Mouse (Mus musculus) frontal cortex, postnatal 25 days (tissue): ENCODE data around the gene Hcfc1.

ENCODE experiments used
- DNase-seq, 2 experiments: peaks; one replicate each; pipeline ENCODE4 v3.0.0; 2022; ENCODE audit warnings: low spot score in 2 of 2

Gene Hcfc1

DNA sequence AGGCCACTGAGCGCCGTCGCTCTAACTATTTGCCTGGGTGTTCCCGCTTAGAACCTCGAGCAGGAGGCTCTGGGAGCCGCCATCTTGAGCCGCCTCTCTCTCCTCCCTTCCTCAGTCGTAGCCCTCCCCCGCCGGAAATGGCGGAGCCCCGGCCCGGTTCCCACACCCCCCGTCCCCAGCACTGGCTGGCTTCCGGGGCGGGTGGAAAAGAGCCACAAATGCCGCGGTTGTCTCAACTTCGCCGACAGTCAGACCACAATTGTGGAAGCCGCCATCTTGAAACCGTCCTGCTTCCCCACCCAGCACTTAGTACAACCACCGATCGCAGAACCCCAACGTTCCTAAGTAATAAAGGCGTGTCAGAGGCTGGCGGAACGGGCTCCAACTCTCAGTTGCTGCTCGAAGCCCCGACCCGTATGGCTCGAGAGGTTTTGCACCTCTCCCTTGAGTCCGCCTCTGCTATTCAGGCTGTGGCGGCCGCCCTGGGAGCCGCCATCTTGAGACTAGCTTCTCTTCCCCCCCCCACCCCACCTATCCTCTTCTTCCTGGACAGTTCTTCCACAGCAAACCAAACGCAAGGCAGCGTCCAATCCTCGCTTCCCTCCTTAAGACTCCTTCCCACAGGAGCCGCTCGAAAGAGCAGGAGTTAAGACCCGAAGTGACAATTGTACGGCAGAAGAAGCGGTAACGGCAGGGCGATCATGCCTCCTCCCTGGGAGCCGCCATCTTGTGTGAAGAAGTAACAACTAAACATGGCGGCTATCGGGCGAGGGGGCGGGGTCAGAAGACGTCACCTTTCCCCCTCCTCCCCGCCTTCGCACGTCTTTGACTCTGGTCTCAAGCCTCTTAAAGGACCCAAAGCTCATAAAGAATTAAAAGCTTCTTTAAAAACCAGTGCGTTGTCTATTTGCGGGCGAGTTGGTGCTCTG, at the start of gene Hcfc1:
Hcfc1 (minus strand) TSS at position 110 of the 929 bp plus-strand sequence.
- peak; percentile 59 to 83 for DNase-seq

DNA sequence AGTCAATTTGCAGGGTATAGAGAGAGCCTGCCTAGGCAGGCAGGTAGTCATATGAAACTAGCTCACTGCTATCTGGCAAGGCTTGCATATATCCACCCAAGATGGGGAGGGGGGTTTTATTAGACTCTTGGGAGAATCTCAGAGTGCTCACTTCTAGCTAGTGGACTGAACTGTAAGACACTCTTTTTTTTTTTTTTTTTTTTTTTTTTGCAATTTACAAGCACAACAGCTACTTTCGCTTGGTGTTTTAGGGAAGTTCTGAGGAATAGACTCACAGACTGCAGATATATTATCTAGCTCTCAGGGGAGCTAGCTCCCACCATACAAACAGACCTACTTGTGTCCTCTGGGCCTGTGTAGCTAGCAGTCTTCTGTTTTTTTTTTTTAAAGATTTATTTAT, 48.4 kb upstream of the Hcfc1 start:
- no peak for DNase-seq

DNA sequence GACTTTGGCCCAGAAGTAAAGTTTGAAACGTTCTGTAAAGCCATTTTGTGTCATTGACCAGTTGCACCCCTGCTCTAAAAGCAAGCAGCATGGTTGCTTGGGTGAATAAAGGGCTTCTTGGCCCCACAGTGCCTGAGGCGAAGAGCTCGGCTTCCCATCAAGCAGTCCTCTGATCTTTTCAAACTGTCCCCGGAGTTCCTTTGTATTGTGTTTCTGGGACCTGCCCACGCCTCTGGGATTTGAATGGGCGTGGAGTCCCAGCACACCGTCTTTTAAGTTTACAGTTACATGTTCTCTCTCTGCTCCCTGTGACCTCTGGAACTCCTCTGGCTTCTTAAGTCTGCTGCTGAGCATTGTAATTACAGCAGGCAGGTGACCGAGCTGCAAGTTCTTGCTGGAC, 41.9 kb upstream of the Hcfc1 start:
- no peak for DNase-seq

DNA sequence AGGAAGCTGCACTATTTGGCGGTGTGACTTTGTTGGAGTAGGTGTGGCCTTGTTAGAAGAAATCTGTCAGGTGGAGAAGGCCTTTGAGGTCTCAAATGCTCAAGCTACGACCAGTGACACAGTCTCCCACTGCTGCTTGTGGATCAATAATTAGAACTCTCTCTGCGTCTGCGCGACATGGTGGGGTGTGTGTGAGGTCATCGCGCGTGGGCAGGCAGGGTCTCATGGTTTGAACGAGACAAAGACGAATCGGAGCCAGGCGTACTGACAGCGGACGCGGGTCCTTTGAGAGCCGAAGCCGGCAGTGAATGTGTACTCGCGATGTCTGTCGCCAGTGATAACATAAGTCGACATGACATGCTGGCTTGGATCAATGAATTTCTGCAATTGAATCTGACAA, 40.2 kb upstream of the Hcfc1 start:
- DNase-seq, result no peak

DNA sequence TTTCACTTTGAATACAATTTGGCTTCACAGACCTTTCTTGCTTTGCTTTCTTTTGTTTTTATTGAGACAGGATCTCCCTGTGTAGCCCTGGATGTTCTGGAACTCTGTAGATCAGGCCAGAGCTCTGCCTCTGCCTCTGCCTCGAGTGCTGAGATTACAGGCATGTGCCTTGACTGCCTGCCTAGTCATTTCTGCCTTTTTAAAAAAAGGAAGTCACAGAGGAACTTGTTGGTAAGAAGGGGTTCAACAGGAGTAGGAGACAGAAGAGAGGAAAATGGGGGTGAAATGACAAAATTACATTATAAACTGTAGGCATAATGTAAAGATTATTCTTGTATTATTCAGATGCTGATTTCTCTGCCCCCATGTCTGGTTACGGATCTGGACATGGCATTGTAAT, 37.5 kb upstream of the Hcfc1 start:
- no peak for DNase-seq

DNA sequence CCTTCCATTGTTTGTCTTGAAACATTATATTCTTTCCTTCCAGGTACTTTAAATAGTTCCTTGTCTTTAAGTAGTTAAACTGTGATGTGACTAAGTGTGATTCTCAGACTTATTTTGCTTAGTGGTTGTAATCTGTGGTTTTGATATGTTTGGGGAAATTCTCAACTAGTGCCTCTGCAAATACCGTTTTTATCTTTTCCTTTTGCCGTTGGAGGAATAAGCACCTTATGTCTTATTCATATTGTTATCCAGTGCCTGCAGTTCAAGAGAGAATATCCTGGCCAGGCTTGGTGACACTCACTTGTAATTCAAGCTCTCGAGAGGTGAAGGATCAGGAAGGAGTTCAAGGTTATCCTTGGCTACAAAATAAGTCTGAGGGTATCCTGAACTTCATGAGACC, 34.9 kb upstream of the Hcfc1 start:
- no peak for DNase-seq

DNA sequence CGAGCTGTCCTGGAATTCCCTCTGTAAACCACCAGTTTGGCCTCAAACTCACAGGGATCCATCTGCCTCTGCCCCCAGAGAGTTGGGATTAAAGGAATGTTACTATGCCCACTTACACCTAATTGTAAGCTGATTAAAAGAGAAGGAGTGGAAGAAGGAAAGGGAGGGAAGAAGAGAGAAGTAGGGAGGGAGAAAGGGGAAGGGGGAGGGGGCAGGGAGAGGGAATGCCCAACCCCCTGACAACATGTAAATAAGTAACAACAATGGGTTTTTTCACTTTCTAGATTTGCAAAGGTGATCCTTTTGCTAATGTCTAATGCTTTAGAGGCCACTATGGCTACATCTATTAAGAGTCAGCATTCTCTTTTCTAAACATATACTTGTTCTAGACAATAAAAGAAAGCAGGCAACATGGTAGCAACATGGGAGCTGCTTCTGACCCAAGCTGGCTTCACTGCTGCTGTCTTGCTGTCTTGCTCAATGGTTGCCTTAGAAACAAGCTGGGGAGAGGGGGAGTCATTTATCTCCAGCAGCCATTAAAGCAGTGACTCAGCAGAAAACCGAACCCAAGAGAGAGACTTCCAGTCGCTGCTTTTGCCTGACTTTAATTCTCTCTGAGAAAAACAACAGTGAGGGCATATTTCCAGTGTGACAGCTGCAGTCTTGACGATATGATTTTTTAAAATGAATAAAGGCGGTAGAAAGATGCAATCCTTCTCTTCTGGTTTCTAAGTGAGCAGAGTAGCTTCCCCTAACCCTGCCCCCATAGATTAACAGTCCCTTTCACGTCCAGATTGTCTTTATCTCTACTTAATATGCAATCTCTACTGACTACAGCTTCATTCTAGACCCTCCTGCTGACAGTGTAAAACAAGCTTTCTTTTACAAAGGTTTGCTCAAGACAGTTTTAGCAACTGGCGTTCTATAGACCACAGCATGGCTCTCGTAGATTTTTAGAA, 33.0 kb upstream of the Hcfc1 start:
- peak in 1 of 2 experiments; percentile 25 for DNase-seq

DNA sequence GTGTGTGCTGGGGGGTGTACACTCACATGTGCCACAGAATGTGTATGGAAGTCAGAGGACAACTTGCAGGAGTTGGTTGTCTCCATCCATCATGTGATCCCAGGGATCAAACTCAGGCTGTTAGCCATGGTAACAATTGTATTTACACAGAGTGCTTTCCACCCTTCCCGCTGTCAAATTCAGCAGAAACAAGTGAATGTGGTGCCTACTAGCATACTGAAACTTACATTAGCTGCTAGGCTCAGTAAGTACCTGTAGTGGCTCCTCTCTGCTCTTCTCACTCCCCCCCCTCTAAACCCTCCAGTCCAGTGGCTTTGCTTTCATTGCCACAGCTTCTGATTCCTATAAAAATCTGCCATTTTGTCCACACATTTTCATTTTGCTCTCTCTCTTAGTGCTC, 11.6 kb upstream of the Hcfc1 start:
- no peak for DNase-seq

DNA sequence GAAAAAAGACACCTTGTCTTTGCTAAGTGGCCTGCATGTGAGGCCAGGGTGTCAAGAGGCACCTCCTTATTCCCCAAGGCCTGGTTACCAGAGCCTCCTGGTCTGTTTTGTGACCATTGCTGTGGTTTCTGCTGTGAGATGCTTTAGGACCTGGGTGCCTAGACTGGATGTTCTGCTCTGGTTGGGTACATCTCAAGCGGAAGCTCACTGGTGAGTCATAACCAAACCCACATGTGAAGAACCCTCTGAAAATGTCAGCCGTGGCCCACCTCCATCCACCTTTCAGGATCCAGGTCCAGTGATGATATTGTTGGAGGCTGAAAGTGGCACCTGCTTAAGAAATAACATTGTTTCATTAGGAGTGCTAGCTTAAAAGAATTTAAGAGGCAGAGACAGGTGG, 10.1 kb upstream of the Hcfc1 start:
- DNase-seq, result no peak

DNA sequence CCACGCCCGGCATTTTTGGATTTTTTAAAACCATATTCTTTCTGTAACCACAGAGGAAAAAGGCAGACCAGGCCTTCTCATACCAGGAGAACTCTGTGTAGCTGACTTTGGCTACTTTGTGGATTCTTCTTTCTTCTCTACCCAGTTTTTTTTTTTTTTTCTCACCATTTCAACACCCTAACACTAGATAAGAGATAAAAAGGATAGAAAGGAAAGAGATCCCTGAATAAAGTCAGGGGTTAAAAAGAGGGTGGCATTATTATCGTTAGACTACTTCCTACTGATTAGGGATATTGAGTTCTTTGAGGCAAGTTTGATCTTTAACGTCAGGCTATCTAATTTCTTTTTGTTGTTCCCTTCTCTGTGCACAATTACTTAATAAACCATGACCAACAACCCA, 6.6 kb upstream of the Hcfc1 start:
- no peak for DNase-seq

DNA sequence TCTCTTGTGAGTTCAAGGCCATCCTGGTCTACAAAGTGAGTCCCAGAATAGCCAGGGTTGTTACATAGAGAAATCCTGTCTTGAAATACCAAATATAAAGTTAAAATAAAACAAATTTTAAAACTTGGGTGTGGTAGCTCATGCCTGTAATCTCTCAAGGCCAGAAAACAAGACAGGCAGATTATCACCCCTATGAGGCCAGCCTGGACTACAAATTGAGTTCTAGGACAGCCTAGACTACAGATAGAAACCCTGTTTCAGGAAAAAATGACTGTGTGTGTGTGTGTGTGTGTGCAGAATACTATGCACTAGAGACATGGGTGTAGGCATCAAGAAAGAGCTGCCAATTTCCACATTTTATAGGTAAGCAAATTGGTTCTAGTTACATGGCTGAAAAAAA, 4.6 kb upstream of the Hcfc1 start:
- no peak for DNase-seq

DNA sequence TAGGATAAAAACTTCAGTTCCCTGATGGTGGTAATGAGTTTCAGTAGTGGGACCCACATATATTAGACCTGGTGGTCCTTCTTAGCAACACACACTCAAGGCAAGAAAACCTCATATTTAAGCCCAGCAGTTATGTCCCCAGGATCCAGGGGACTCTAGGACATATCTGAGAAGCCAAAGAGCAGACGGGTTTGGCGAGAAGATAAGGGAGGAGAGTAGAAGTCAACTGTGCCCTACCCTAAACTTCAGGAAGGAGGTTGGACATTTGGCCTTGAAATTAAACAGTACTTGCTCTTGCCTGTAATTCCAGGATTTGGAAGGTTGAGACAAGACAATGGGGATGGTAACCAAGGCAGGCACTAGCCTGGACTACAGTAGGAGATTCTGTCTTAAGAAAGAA, 3.6 kb upstream of the Hcfc1 start:
- no peak for DNase-seq

DNA sequence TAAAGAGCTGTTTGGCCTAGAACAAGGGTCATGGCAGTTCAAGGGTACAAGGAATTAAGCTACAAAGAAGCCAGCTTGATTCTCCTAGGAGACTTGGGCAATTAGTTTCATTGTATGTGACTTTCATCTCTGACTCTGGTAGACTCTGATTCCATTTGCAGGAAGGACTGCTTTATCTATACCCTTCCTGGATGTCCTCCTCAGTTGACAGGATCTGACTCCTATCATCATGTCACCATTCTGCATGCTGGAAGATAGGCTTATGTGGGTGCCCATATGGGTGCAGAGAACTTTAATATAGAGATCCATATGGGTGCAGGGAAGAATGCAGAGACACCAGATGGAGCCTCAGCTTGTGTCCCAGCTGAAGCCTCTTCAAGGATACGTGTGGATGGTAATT, 3.0 kb upstream of the Hcfc1 start:
- DNase-seq, result no peak

DNA sequence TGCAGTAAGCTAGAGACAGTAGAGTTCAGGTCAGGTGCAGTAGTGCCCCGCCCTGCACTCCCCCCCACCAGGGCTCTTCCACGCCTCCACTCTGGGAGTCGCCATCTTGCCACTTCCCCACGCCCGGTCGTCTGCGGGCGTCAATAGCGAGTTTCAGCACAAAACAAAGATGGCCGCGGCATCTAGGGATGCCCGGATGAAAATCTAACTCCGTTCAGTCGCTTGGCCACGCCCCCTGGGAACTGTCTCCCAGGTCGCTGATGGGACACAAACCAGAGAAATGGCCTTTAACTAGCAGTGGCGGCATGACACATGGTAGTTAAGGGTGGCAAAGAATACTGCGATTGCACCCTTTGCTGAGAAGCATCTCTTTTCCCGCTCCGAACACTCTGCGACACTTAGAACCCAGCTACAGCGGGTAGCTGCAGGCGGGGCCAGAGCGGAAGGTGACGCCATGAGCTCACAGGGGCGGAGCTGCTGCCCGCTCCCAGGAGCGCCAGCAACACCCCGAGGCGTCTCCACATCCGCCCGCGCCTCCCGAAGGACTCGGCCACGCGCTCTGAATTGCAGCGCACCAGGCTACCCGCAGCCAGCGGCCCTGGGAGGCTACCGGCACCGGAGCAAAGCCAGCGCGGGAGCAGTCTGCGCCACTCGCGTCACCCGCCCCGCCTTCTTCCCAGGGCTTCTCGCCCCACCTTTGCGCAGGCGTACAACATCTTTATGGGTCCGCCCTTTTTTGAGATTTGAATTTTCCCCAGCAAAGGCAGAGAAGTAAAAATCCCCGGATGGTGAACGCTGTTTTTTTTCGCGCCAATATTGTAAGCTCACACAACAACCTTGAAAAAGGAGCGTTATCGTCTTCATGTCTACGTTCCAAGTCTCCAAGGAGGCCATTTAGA, 1.3 kb upstream of the Hcfc1 start:
- DNase-seq, result peak; percentile 73 to 81

DNA sequence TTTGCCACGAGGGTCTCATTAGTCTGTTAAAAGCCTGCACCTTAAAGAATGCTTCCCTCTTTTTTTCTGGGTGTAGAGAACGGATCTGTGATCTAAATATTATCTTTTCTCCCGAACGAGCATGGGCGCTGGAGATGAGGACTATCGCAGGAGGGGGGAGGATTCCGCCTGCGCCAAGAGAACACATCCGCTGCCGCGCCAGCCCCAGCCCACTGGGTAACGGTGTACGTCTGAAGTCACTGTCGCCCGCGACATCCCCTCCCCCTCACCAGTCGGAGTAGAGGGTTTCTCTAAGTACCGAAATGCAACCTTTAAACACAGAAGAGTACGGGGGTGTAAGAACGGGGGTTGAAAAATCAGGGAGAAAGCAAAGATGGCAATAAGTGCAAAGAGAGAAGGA, 850 bp downstream of the Hcfc1 start:
- peak; percentile 31 to 47 for DNase-seq

DNA sequence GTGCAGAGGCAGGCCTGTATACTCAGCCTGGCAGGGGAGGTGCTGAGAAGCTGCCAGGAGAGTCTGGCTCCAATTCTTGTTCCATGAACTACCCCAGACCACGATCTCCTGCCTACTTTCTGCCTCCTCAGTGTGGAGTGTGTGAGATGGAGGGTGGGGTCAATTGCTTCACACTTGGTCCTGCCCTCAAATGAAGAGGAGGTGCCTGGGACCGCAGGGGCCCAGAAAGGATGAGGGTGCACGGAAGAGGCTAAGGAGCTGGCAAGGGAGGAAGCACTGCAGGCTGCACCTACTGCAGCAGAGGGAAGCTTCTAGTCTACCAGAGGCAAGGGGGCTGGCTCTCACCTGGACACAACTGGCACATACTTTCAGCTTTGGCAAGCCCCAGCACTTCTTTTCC, 1.8 kb downstream of the Hcfc1 start:
- DNase-seq, result no peak

DNA sequence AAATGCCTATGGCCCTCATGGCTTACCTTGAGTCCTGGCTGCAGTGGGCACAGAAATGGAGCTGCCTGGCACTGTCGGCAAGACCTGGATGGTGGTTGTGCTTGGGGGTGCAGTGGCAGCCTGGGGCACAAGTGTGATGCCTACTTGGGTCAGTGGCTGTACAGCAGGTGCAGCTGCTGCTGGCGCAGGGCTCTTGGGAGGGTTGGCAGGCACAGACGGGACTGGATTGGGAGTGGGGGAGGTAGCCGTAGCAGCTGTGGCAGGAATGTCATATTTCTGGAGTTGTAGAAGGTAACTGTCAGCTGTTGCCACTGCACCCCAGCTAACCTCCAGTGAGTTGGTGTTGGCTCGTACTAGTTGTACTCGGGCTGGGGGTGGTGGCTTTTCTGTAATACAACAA, 11.2 kb downstream of the Hcfc1 start:
- DNase-seq, result no peak

DNA sequence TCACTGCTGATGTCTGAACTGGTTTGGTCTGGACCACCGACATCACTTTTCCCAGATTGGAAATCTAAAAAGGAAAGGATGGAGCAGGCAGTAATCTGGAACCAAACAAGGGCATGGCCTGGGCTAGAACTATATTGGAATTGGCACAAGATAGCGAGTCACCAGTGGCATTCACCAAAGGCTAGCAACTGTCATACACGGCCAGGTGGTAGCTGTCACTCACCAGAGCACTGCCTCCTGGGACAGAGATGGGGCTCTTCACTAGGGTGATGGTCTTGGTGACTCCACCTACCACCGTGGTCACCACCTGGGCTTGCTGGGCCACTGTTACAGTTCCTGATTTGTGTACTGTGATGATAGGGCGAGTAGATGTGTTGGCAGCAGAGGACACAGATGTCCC, 13.6 kb downstream of the Hcfc1 start:
- DNase-seq, result no peak

DNA sequence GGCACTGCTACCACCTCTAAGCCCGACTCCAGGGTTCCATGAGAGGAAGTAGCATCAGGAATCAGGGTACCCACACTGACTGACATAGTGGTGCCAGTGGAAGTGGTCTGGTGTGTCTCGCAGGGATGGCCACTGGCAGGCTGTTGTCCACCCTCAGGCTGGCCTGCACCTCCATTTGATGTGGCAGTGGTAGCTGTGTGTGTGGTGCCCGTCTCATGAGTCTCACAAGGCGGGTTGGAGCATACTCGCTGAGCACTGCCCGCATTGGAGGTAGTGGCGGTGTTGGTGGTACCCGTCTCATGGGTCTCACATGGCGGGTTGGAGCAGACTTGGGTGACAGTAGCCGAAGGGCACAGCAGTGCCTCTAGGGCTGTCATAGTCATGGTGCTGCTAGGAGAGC, 16.8 kb downstream of the Hcfc1 start:
- DNase-seq, result no peak

DNA sequence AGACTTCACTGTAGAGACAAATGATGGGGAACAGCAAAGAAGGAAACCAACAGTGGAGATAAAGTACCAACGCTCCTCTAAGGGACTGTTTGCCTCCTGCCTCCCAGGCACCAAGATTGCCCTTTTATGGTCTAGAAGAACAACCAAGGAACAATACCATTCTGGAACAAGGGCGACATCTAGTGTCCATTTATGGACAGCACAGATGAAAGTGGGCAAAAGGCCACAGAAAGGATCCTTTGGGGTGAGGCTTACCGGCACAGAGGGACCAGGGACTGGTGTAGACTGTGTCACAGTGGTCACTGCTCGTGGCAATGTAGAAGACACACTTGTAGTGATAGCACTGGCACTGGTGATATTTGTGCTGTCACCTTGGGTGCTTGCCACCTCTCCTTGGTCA, 17.5 kb downstream of the Hcfc1 start:
- DNase-seq, result peak in 1 of 2 experiments; percentile 38

DNA sequence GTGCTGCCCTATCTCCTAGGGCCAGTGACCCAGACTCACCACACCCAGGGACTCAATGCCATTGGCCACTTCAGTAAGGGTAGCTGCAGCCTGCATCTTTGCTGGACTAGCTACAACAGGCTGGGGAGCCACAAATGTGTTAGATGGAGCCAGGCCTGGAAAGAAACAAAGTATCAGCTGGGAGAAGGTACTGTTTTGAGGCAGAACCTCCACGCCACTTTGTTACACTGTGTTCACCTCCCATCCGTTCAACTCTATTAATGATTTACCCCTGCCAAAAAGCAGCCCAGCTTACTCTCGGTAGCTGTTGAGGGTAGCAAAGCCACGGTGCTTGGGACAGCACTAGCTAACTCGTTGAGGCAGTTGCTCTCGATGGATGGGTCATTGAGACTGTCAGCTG, 19.3 kb downstream of the Hcfc1 start:
- DNase-seq, result no peak

DNA sequence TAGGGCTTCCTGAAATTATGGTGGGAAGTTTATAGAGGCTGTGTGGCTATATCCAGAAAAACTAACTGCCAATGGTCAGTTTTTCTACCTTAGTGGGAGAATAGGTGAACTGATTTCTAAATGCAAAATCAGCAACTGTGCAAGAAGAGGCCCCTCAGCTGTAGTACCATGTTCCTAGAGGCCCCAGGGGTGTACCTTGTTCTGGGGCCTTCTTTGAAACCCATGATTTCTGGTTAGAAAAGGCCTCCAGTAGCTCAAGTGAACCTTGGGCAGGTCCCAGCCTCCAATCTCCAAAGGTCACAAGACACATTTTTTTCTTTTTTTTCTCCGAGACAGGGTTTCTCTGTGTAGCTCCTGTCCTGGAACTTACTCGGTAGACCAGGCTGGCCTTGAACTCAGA, 23.9 kb downstream of the Hcfc1 start:
- no peak for DNase-seq
